Mouse (Mus musculus): ENCODE measurements around the gene Olfr1509. TPM values are rescaled to one million over a fixed set of nuclear protein-coding genes. Genes with fewer than 3 reads are reported as not detected.

Olfr1509 gene
- polyA plus RNA-seq, 1 experiment, result not detected

GRCm38 (mm10) chr14:52495516-52495915 lies 52.7 kb downstream of the Olfr1509 start, which contains the start of gene Olfr1507:
Olfr1507 (minus strand) TSS chr14:52495749.
- Histone ChIP-seq H3K36me3 (ENCODE audit: control insufficient read depth) (no peaks in the 10 kb centered on the region), H3K27me3 (ENCODE audit: control insufficient read depth) (no peaks in the 10 kb centered on the region), H3K4me3 (replicated peaks) (no peak within 1 kb of the TSS), H3K9me3 (ENCODE audit: control insufficient read depth, low read length) (no peaks in the 10 kb centered on the region), H3K4me1 (ENCODE audit: control insufficient read depth) (no peaks in the 10 kb centered on the region)
- TF ChIP-seq GATA1 (IDR thresholded peaks at IDR 0.05; ENCODE audit: low read length) (no peak), TAL1 (IDR thresholded peaks at IDR 0.05; ENCODE audit: low read length) (no peak)

Other genes starting within 250 kb of the Olfr1509 start
- 2.0 and 2.6 TPM in 2 replicates for gene Supt16, start 245.6 kb upstream of the Olfr1509 start, polyA plus RNA-seq (2012)
- gene Chd8, start 185.2 kb upstream of the Olfr1509 start, polyA plus RNA-seq (2012), result 0.87 and 1.3 TPM in 2 replicates
- gene Tox4, start 163.8 kb upstream of the Olfr1509 start, polyA plus RNA-seq (2012), result 1.4 and 2.0 TPM in 2 replicates
- 0.04 TPM in 1 of 2 replicates, not detected in the other for gene Rab2b, start 163.4 kb upstream of the Olfr1509 start, polyA plus RNA-seq (2012)
- gene Mettl3, start 137.9 kb upstream of the Olfr1509 start, polyA plus RNA-seq (2012), result 0.41 and 1.2 TPM in 2 replicates
- 0.01 TPM in 1 of 2 replicates, not detected in the other for gene Sall2, start 114.2 kb upstream of the Olfr1509 start, polyA plus RNA-seq (2012)
- gene Olfr1513, start 86.6 kb upstream of the Olfr1509 start, polyA plus RNA-seq (2012), result not detected in 2 replicates
- not detected in 2 replicates for gene Olfr1512, start 63.8 kb upstream of the Olfr1509 start, polyA plus RNA-seq (2012)
- gene Olfr1511, start 45.6 kb upstream of the Olfr1509 start, polyA plus RNA-seq (2012), result not detected in 2 replicates
- gene Olfr1510, start 28.6 kb upstream of the Olfr1509 start, polyA plus RNA-seq (2012), result not detected in 2 replicates
- gene Olfr1508, start 24.5 kb downstream of the Olfr1509 start, polyA plus RNA-seq (2012), result not detected in 2 replicates
- gene Olfr1507, start 52.8 kb downstream of the Olfr1509 start, polyA plus RNA-seq (2012), result not detected in 2 replicates

Data from erythroblast, embryonic 14.5 days (primary cell).